Mouse (Mus musculus) hindbrain, embryonic 11.5 days (tissue): ENCODE measurements around the gene Zfp704. TPM values are rescaled to one million over a fixed set of nuclear protein-coding genes. Genes with fewer than 3 reads are reported as not detected.

Experiments used
- ATAC-seq: fragments of 200-750 bp; cut with Nextera tagmentation; 2 replicates; pipeline ENCODE4 v1.8.0; 2017; ENCODE audit warnings: mild to moderate bottlenecking, moderate TSS enrichment, moderate library complexity; ENCODE audit not compliant: low FRiP score
- DNase-seq: peaks from one replicate; pipeline ENCODE4 v3.0.0-alpha.2; 2015; ENCODE audit warnings: low spot score
- H3K27ac ChIP-seq: fragments of 300-500 bp; sonication (generic); 2 replicates; pipeline ENCODE4 v1.5.1; 2014; ENCODE audit warnings: mild to moderate bottlenecking, low read depth, low read length
- H3K27me3 ChIP-seq: fragments of 300-500 bp; sonication (generic); 2 replicates; pipeline ENCODE4 v1.6.1; 2014; ENCODE audit warnings: mild to moderate bottlenecking, low read length, moderate library complexity, mixed read lengths; ENCODE audit not compliant: control insufficient read depth, insufficient read depth
- H3K36me3 ChIP-seq: fragments of 300-500 bp; sonication (generic); 2 replicates; pipeline ENCODE4 v1.6.1; 2014; ENCODE audit warnings: mild to moderate bottlenecking, low read length, moderate library complexity, mixed read lengths; ENCODE audit not compliant: control insufficient read depth, insufficient read depth
- H3K4me1 ChIP-seq: fragments of 300-500 bp; sonication (generic); replicated peaks from 2 replicates; pipeline ENCODE4 v1.6.1; 2014; ENCODE audit warnings: low read length, mixed read lengths; ENCODE audit not compliant: control insufficient read depth, insufficient read depth
- H3K4me2 ChIP-seq: fragments of 300-500 bp; sonication (generic); replicated peaks from 2 replicates; pipeline ENCODE4 v1.6.1; 2014; ENCODE audit warnings: mild to moderate bottlenecking, low read depth, low read length
- H3K4me3 ChIP-seq: fragments of 300-500 bp; sonication (generic); 2 replicates; pipeline ENCODE4 v1.5.1; 2014; ENCODE audit warnings: low read depth, low read length
- H3K9ac ChIP-seq: fragments of 300-500 bp; sonication (generic); 2 replicates; pipeline ENCODE4 v1.6.1; 2014; ENCODE audit warnings: low read depth, low read length
- H3K9me3 ChIP-seq: fragments of 300-500 bp; sonication (generic); 2 replicates; pipeline ENCODE4 v1.6.1; 2016; ENCODE audit warnings: low read length; ENCODE audit not compliant: control insufficient read depth
- WGBS: fragments of 180-500 bp; shearing (Covaris S2); extraction: QIAGEN DNeasy Blood & Tissue Kit; methylation state at CpG from one replicate; pipeline ENCODE4 v1.1.7; 2014; 5-methylcytosine and 5-hydroxymethylcytosine counted together
- polyA plus RNA-seq: library from polyadenylated mRNA; unstranded; fragments of >200 nt; fragmentation: Nextera tagmentation; extraction: Ambion mirVana; gene quantifications from 2 replicates; pipeline ENCODE4 v1.2.1, GENCODE M21; 2014

Gene Zfp704
- polyA plus RNA-seq, 1 experiment from 2014 or later = 7.9 TPM

DNA sequence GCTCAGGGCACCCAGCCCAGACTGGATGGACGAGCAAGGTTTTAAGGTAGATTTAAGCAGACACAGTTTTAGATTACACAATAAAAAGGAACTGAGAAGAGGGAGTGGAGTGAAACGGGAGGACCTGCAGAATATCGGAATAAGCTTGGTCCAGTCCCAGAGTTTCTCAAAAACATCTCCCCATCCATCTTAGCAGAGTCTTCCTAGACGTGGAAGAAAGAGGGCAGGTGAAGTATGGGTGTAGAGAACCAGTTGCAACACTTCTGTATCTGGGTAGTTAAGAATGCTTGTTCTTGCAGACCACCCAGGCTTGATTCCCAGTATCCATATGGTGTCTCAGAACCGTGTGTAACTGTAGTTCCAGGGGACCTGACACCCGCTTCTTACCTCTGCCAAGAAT, 149.6 kb downstream of the Zfp704 start:
- H3K36me3 ChIP-seq = no peaks in the 10 kb centered on the region
- no peak overlapping the region for H3K27ac ChIP-seq
- H3K4me2 ChIP-seq = no peak overlapping the region
- ATAC-seq (no peak), DNase-seq (no peak)
- H3K4me3 ChIP-seq = no peak overlapping the region
- no peak overlapping the region for H3K9ac ChIP-seq
- 88% methylated on average over 6 of the region's 6 CpGs for WGBS
- no peaks in the 10 kb centered on the region for H3K9me3 ChIP-seq
- no peaks in the 10 kb centered on the region for H3K4me1 ChIP-seq
- H3K27me3 ChIP-seq = no peaks in the 10 kb centered on the region

DNA sequence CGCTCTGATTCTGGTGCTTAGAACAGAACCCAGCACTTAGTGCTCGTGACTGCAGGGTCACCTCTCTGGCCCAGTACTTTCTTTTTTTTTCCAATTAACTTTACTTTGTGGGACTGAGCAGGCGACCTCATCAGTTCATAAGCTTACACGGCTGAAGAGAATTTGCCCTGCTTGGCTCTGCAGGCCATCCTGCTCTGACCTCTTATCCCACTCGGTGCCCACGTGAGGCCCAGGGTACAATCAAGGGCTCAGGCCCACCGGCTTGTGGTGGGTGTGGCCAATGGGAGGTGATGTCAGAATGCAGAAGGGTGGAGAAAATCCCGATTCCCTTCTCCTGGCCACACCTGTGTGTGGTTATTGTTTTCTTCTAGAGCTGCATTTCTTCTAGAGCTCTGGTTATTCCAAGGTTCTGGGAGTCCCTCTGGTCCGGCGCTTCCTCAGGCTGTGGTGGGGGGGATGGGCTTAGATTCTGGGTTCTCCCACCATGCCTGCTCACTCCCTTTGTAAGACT, 153.4 kb downstream of the Zfp704 start:
- no peaks in the 10 kb centered on the region for H3K4me1 ChIP-seq
- ATAC-seq (no peak), DNase-seq (no peak)
- H3K4me3 ChIP-seq = no peak overlapping the region
- no peaks in the 10 kb centered on the region for H3K36me3 ChIP-seq
- no peak overlapping the region for H3K4me2 ChIP-seq
- H3K9me3 ChIP-seq = no peaks in the 10 kb centered on the region
- H3K27ac ChIP-seq = no peak overlapping the region
- 74% methylated on average over 10 of the region's 10 CpGs for WGBS
- no peak overlapping the region for H3K9ac ChIP-seq
- no peaks in the 10 kb centered on the region for H3K27me3 ChIP-seq

DNA sequence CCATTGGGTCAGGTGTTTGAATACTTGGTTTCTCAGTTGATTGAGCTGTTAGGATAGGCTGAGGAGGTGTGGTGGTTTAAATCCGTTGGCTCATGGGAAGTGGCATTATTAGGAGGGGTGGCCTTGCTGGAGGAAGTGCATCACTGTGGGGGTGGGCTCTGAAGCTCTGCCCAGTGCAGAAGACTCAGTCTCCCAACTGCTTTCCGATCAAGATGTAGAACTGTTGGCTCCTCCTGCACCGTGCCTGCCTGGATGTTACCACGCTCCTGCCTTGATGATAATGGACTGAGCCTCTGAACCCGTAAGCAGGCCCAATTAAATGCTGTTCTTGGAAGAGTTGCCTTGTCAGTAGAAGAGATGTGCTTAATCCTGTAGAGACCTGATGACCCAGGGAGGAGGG, 154.5 kb downstream of the Zfp704 start:
- H3K36me3 ChIP-seq = no peaks in the 10 kb centered on the region
- 95% methylated on average over 5 of the region's 5 CpGs for WGBS
- H3K4me2 ChIP-seq = no peak overlapping the region
- no peak overlapping the region for H3K9ac ChIP-seq
- no peaks in the 10 kb centered on the region for H3K4me1 ChIP-seq
- no peaks in the 10 kb centered on the region for H3K9me3 ChIP-seq
- no peaks in the 10 kb centered on the region for H3K27me3 ChIP-seq
- no peak overlapping the region for H3K4me3 ChIP-seq
- ATAC-seq = no peak
- H3K27ac ChIP-seq = no peak overlapping the region
- no peak for DNase-seq

DNA sequence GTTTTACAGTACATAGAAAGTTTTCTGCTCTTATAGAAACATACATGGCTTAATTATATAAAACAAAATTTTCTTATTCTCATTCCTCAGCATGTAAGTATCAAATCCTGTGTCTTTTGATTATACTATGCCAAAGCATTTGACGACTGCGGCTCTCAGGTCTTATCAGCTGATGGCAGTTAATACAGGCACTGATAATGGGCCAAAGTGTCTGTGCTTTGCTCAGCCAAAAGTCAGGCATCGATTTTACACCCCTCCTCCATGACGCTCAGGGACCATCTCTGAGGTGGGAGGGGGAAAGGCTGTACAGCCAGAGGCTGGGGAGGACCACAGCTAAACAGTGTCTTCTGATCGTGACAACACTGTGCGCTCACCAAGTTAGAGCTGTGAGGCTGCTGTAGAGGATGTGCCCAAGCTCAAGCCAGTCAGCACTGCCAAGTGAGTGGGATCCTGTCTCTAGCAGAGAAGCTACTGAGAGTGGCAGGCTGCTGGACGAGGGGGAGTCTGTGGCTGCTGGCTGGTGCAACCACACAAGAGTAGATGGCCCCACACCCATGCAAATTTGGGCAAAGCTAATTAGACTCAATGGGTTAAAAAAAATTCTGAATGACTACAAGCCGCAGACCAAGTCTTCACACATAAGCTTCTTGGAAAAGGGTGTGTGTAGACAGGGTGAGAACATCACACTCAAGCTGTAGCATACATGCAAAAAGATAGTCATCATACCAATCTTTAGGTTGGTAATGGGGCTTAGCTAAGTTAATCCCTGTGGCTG, 155.1 kb downstream of the Zfp704 start:
- 87% methylated on average over 8 of the region's 8 CpGs for WGBS
- no peak overlapping the region for H3K9ac ChIP-seq
- no peaks in the 10 kb centered on the region for H3K27me3 ChIP-seq
- DNase-seq = no peak
- no peak overlapping the region for H3K4me3 ChIP-seq
- no peak for ATAC-seq
- no peaks in the 10 kb centered on the region for H3K4me1 ChIP-seq
- H3K36me3 ChIP-seq = no peaks in the 10 kb centered on the region
- no peak overlapping the region for H3K27ac ChIP-seq
- H3K9me3 ChIP-seq = no peaks in the 10 kb centered on the region
- H3K4me2 ChIP-seq = no peak overlapping the region

DNA sequence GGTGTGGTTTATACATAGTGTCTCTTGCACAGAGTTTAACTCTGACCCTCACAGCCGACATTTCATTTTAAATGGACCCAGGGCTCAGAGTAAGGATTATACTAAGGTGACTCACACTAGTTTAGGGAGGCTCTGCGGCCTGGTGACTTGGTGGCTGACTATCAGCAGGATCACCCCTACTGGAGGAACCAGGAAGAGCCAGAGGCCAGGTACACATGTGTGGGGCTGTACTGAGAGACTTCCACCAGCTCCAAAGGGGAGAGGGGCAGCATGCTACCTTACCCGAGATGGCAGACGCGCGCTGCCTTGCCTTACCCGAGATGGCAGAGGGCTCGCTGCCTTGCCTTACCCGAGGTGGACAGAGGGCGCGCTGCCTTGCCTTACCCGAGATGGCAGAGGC, 159.4 kb downstream of the Zfp704 start:
- no peak for DNase-seq
- H3K9ac ChIP-seq = no peak overlapping the region
- H3K4me1 ChIP-seq = no peaks in the 10 kb centered on the region
- H3K9me3 ChIP-seq = no peaks in the 10 kb centered on the region
- ATAC-seq = no peak
- H3K36me3 ChIP-seq = no peaks in the 10 kb centered on the region
- no peaks in the 10 kb centered on the region for H3K27me3 ChIP-seq
- H3K4me3 ChIP-seq = no peak overlapping the region
- no peak overlapping the region for H3K27ac ChIP-seq
- no peak overlapping the region for H3K4me2 ChIP-seq
- WGBS = 94% methylated on average over 12 of the region's 12 CpGs

DNA sequence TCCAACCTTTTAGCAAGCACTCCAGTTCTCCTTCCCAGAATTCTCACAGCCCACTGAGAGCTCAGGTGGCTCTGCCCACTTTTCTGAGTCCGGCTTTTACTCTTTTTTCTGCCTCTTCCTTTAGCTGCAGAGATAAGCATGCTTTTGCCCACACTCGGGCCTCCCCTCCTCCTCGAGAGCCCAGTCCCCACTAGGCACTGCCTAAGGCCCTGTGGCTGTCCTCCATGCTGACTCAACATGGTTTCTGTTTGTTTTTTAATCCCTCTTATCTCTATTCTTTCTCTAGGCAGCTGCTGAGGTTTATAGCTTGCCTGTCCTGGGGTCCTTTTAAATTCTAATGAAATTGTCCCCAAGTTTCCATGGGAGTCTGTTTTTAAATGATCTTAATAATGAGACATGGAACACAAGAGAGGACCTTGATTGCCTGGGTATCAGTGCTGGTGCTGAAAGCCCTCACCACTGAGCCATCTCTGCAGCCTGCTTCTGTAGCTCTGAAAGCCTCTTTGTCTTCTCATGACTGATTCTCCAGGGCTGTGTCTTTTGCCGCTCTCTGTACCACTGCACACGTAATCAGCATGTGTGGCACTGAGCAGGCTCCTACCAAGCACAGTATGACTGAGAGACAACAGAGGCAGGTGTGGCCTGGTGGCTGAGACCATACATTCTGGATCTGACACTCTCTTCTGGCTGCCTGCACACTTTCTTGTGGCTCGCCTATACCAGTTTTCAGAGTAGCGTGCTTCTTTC, 160.5 kb downstream of the Zfp704 start:
- no peak for ATAC-seq

DNA sequence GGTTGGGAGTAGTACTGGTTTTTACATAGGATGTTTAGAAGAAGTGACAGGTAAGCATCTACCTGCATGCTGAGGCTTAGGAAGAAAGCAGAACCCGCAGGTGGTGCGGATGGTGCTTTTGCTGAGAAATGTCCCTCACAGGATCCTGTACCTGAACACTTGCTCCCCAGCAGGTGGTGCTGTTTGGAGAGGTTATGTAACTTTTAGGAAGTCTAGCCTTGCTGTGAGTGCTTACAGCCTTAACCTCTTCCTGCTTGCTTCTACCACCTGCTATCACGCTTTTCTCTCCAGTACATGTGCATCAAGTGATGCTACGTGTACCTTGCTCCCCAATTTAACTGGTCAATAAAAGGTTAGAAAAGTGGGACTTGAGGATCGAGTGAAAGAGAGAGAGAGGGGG, 161.3 kb downstream of the Zfp704 start:
- WGBS = 96% methylated on average over 5 of the region's 5 CpGs
- Histone ChIP-seq H3K27me3 (no peaks in the 10 kb centered on the region), H3K4me3 (no peak overlapping the region), H3K9me3 (no peaks in the 10 kb centered on the region), H3K9ac (no peak overlapping the region), H3K4me2 (no peak overlapping the region), H3K27ac (no peak overlapping the region), H3K36me3 (no peaks in the 10 kb centered on the region), H3K4me1 (no peaks in the 10 kb centered on the region)
- ATAC-seq = no peak
- DNase-seq = no peak

More for the DNA sequence above, 160.5 kb downstream of the Zfp704 start:
- Histone ChIP-seq H3K4me1 (no peaks in the 10 kb centered on the region), H3K9me3 (no peaks in the 10 kb centered on the region), H3K36me3 (no peaks in the 10 kb centered on the region), H3K27ac (no peak overlapping the region), H3K9ac (no peak overlapping the region), H3K4me2 (no peak overlapping the region), H3K4me3 (no peak overlapping the region), H3K27me3 (no peaks in the 10 kb centered on the region)
- no peak for DNase-seq
- WGBS = 79% methylated on average over 7 of the region's 7 CpGs

DNA sequence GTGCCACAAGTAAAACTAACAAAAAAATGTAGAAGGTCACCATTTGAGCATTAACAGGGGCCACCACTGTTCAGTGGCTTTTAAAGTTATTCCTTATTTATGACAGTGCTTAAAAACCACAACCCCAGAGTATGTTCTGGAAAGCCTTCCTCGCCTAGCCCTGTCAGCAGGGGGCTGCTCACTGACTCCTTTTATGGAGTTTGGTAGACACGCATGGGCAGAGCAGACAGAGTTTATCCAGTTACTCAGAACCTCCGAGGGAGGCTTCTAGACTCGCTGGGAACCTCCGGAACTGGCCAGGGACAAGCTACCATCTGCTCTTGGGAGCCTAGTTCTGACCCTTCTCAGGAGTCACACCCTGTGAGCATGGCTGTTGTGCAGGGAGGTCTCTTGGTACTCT, 165.3 kb downstream of the Zfp704 start:
- Histone ChIP-seq H3K9me3 (no peaks in the 10 kb centered on the region), H3K27me3 (no peaks in the 10 kb centered on the region), H3K4me2 (no peak overlapping the region), H3K27ac (no peak overlapping the region), H3K4me1 (no peaks in the 10 kb centered on the region), H3K4me3 (no peak overlapping the region), H3K36me3 (no peaks in the 10 kb centered on the region), H3K9ac (no peak overlapping the region)
- ATAC-seq (no peak), DNase-seq (no peak)
- 83% methylated on average over 5 of the region's 5 CpGs for WGBS

DNA sequence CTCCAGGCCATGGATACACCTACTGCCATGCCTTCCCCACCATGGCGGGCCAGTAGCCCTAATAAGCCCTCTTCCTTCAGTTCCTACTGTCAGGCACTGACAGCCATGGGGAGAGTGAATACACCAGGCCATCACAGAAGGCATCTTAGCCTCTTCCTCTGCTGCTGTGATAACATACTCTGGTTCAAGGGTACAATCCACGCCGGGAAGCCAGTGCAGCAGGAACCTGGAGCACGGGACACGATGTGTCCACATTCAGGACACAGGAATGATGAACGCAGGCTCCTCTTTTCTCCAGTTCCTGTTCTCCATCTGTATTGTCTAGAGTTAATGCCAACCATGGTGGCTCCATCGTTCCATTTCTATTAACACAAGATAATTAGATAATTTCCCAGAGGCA, 165.9 kb downstream of the Zfp704 start:
- Histone ChIP-seq H3K4me3 (no peak overlapping the region), H3K4me2 (no peak overlapping the region), H3K4me1 (no peaks in the 10 kb centered on the region), H3K36me3 (no peaks in the 10 kb centered on the region), H3K9ac (no peak overlapping the region), H3K27ac (no peak overlapping the region), H3K27me3 (no peaks in the 10 kb centered on the region), H3K9me3 (no peaks in the 10 kb centered on the region)
- 90% methylated on average over 7 of the region's 7 CpGs for WGBS
- DNase-seq (no peak), ATAC-seq (no peak)
